Mouse (Mus musculus) lung, postnatal 0 days (tissue): ENCODE results near the gene Smim23. TPM values are rescaled to one million over a fixed set of nuclear protein-coding genes. Genes with fewer than 3 reads are reported as not detected.

Source experiments
- ATAC-seq: fragments of 200-750 bp; cut with Nextera tagmentation; 2 replicates; pipeline ENCODE4 v1.8.0; 2017; ENCODE audit warnings: moderate library complexity
- DNase-seq: peaks from one replicate; pipeline ENCODE4 v3.0.0-alpha.2; 2016; ENCODE audit warnings: low spot score
- H3K27ac ChIP-seq: fragments of 300-500 bp; sonication (generic); 2 replicates; pipeline ENCODE4 v1.5.1; 2014; ENCODE audit warnings: antibody characterized with exemption, mild to moderate bottlenecking, low read length, mixed read lengths
- H3K27me3 ChIP-seq: fragments of 300-500 bp; sonication (generic); replicated peaks from 2 replicates; pipeline ENCODE4 v1.6.1; 2014; ENCODE audit warnings: low read length, mixed read lengths; ENCODE audit not compliant: insufficient read depth
- H3K36me3 ChIP-seq: fragments of 300-500 bp; sonication (generic); 2 replicates; pipeline ENCODE4 v1.6.1; 2014; ENCODE audit warnings: low read length, mixed read lengths; ENCODE audit not compliant: insufficient read depth
- H3K4me1 ChIP-seq: fragments of 300-500 bp; sonication (generic); 2 replicates; pipeline ENCODE4 v1.6.1; 2014; ENCODE audit warnings: antibody characterized with exemption, low read depth, low read length, mixed read lengths; ENCODE audit not compliant: insufficient read depth
- H3K4me2 ChIP-seq: fragments of 300-500 bp; sonication (generic); replicated peaks from 2 replicates; pipeline ENCODE4 v1.6.1; 2014; ENCODE audit warnings: low read depth, mild to moderate bottlenecking, low read length, moderate library complexity, mixed read lengths
- H3K4me3 ChIP-seq: fragments of 300-500 bp; sonication (generic); 2 replicates; pipeline ENCODE4 v1.5.1; 2014; ENCODE audit warnings: low read depth, low read length
- H3K9ac ChIP-seq: fragments of 300-500 bp; sonication (generic); replicated peaks from 2 replicates; pipeline ENCODE4 v1.6.1; 2014; ENCODE audit warnings: low read depth, mild to moderate bottlenecking
- H3K9me3 ChIP-seq: fragments of 300-500 bp; sonication (generic); 2 replicates; pipeline ENCODE4 v1.6.1; 2016; ENCODE audit warnings: low read length, mixed read lengths
- CTCF ChIP-seq: IDR thresholded peaks from 2 replicates; pipeline ENCODE4 v1.5.1; 2016; ENCODE audit warnings: antibody characterized with exemption, mild to moderate bottlenecking
- EP300 ChIP-seq: IDR thresholded peaks from 2 replicates; pipeline ENCODE4 v1.6.1; 2016; ENCODE audit warnings: antibody characterized with exemption, mild to moderate bottlenecking, control low read depth
- WGBS: fragments of 180-500 bp; shearing (Covaris S2); extraction: QIAGEN DNeasy Blood & Tissue Kit; methylation state at CpG from one replicate; pipeline ENCODE4 v1.1.7; 2014; 5-methylcytosine and 5-hydroxymethylcytosine counted together
- polyA plus RNA-seq: library from polyadenylated mRNA; unstranded; fragments of >200 nt; fragmentation: Nextera tagmentation; extraction: Ambion mirVana; gene quantifications from 2 replicates; pipeline ENCODE4 v1.2.1, GENCODE M21; 2015

The Smim23 gene
- polyA plus RNA-seq, 1 experiment from 2014 or later = not detected

DNA sequence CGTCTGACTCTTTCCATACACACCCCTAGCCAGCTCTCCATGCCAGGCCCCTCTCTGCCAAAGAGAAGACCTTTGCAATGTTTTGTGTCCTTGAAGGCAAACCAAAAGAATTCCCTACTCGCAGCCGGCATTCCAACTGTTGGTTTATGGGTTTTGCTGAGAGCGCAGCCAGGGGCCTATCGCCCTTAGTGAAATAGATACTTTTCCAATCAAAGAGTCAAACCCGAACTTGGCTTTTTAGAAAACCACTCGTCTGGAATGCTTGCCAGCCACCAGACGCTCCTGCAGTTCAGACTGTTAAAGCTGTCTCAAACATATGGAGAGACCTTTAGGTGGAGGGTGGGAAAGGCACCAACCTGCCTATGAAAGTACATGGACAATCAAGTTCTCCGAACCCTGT lies 15.9 kb upstream of the Smim23 start:
- Histone ChIP-seq H3K9me3 (no peaks in the 10 kb centered on the region), H3K4me3 (no peak overlapping the region), H3K36me3 (no peaks in the 10 kb centered on the region), H3K27ac (no peak overlapping the region), H3K4me1 (no peaks in the 10 kb centered on the region), H3K9ac (no peak overlapping the region), H3K4me2 (no peak overlapping the region), H3K27me3 (no peaks in the 10 kb centered on the region)
- 75% methylated on average over 9 of the region's 9 CpGs for WGBS
- ATAC-seq = no peak
- TF ChIP-seq EP300 (no peak), CTCF (no peak)
- no peak for DNase-seq

DNA sequence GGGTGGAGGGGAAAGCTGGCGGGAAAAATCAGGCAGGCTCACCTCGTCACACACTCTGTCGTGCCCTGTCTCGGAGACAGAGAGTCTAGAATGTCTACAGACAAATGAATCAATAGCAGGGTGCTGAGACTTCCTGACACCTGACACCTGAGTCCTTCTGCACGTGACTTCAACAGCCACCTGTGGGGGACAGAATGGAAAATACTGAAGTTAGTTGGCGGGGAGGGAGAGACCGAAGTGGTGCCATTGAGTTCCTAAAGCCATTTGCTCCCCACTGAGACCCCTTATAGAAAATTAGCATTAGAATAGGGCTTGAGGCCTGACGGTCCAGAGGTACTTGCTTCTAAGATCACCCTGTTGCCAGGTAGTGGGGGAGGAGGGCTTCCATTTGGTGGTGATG lies 10.6 kb upstream of the Smim23 start:
- TF ChIP-seq EP300 (no peak), CTCF (no peak)
- no peak overlapping the region for H3K4me2 ChIP-seq
- no peak overlapping the region for H3K27ac ChIP-seq
- 25% methylated on average over 8 of the region's 8 CpGs for WGBS
- H3K9ac ChIP-seq = no peak overlapping the region
- no peaks in the 10 kb centered on the region for H3K36me3 ChIP-seq
- H3K4me3 ChIP-seq = no peak overlapping the region
- H3K27me3 ChIP-seq = no peaks in the 10 kb centered on the region
- DNase-seq (no peak), ATAC-seq (no peak)
- H3K9me3 ChIP-seq = no peaks in the 10 kb centered on the region
- H3K4me1 ChIP-seq = no peaks in the 10 kb centered on the region

DNA sequence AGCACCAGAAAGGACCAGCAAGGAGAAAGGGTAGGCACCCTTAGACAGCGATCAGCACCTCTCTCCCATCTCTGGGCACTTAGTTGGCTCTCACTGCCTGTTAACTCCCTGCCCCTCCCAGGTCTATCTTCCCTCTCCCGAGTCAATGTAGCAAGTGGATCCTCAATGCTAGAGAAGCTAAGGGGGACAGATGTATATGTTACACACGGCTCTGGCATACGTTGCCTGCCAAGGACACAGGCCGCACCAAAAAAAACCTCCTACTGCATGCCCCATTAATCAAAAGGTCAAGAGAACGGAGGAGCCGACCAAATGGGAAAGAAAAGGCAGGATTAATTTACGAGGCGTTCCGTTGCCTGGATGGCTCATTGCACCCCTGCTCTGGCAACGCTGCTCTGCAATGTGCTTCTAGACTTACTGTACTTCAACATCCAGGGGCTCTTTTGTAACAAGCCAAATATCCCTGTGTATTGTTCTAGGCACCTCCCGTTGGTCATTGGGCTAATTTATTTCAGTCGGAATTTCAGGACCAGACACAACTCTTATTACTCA lies 10.0 kb upstream of the Smim23 start:
- 32% methylated on average over 13 of the region's 13 CpGs for WGBS
- no peaks in the 10 kb centered on the region for H3K27me3 ChIP-seq
- TF ChIP-seq EP300 (no peak), CTCF (no peak)
- H3K36me3 ChIP-seq = no peaks in the 10 kb centered on the region
- ATAC-seq = no peak
- no peaks in the 10 kb centered on the region for H3K9me3 ChIP-seq
- no peaks in the 10 kb centered on the region for H3K4me1 ChIP-seq
- no peak overlapping the region for H3K4me3 ChIP-seq
- no peak overlapping the region for H3K9ac ChIP-seq
- no peak overlapping the region for H3K4me2 ChIP-seq
- DNase-seq = no peak
- H3K27ac ChIP-seq = no peak overlapping the region

DNA sequence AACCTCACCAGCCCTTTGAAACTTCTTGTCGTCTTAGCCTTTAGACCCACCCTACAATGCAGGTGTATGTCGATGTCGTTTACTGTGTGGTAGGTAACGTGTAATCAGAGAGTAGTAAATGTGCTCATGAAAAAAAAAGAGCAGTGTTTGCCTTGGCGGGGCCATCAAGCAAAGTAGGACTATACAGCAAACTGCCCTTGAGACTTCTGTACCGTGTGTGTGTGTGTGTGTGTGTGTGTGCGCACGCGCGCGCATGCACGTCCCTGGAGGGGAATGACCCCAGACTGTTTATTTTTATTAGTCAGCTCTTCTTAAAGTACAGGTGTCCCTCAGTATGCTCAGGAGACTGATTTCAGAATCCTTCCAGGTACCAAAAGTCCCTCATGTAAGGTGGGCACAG lies 6.8 kb downstream of the Smim23 start:
- H3K4me2 ChIP-seq = no peak overlapping the region
- H3K9ac ChIP-seq = no peak overlapping the region
- ATAC-seq (no peak), DNase-seq (no peak)
- H3K4me1 ChIP-seq = no peaks in the 10 kb centered on the region
- H3K27ac ChIP-seq = no peak overlapping the region
- no peaks in the 10 kb centered on the region for H3K36me3 ChIP-seq
- no peak for TF ChIP-seq EP300
- TF ChIP-seq CTCF = no peak
- whole genome bisulfite sequencing = 68% methylated on average over 12 of the region's 12 CpGs
- H3K4me3 ChIP-seq = no peak overlapping the region
- H3K27me3 ChIP-seq = no peaks in the 10 kb centered on the region
- no peaks in the 10 kb centered on the region for H3K9me3 ChIP-seq

DNA sequence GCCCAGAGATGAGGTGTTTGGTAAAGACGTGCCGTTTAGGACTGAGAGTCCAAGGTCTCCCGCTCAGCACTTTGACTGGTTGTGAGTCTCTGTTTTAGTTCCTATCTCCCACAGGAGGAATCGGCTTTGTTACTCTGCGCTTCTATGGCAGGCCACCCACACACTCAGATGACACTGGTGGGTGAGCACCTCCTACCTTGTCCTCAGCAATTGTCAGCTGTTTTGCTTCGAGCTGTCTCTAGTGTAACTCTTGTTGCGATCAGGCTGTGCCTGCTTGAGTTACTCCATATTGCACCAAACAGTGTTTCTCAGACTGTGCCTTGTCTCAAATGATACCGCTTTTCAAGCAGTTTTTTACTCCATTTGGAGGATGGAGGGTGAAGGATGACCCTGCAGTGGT lies 10.1 kb downstream of the Smim23 start:
- ATAC-seq = no peak
- 83% methylated on average over 8 of the region's 8 CpGs for WGBS
- TF ChIP-seq CTCF = no peak
- TF ChIP-seq EP300 = no peak

DNA sequence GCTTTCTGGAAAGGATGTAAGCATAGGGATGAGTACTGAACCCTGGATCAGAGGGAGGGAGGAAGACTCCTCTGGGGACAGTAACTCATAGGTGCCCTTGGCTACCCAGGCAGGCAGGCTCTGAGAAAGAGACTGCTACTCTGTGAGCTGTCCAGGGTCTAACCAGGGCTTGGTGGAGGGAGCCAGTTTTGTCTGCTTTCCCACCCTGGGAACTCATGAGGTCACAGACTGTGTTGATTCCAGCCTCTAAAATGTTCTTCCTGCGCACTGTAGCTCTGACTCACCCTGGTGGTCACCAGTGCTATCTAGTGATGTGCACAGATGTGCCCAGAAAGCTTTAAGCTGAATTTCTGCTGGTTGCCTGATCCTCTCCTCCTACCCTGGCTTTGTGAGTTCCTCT lies 15.3 kb downstream of the Smim23 start:
- no peak for ATAC-seq
- no peak overlapping the region for H3K4me3 ChIP-seq
- H3K36me3 ChIP-seq = no peaks in the 10 kb centered on the region
- H3K9ac ChIP-seq = no peak overlapping the region
- WGBS = 65% methylated on average over 1 of the region's 1 CpGs
- H3K4me1 ChIP-seq = no peaks in the 10 kb centered on the region
- TF ChIP-seq EP300 = no peak
- TF ChIP-seq CTCF = no peak
- H3K27ac ChIP-seq = no peak overlapping the region
- no peaks in the 10 kb centered on the region for H3K9me3 ChIP-seq
- DNase-seq = no peak
- H3K4me2 ChIP-seq = no peak overlapping the region
- no peaks in the 10 kb centered on the region for H3K27me3 ChIP-seq

More for the DNA sequence above, 10.1 kb downstream of the Smim23 start:
- Histone ChIP-seq H3K9me3 (no peaks in the 10 kb centered on the region), H3K27ac (no peak overlapping the region), H3K4me1 (no peaks in the 10 kb centered on the region), H3K27me3 (no peaks in the 10 kb centered on the region), H3K4me3 (no peak overlapping the region), H3K4me2 (no peak overlapping the region), H3K9ac (no peak overlapping the region), H3K36me3 (no peaks in the 10 kb centered on the region)
- no peak for DNase-seq

DNA sequence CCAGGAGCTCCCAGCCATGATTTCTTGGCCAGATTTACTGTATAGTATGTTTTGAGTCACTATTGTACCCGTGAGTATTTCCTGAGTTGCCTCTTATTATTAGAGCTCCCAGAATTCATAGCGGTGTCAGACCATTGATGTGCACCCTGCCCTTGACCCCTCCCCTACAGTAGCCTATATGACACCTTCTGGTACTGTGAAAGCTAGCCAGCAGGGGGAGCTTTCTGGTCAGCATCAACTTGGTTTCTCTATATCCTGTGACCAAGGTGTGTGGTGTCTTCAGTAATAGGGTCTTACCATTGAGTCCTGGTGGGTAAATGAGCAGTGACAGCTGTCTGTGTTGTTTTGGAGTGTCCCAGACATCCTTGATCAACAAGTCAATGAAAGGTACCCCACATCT lies 18.4 kb downstream of the Smim23 start:
- Histone ChIP-seq H3K4me3 (no peak overlapping the region), H3K9me3 (no peaks in the 10 kb centered on the region), H3K4me1 (no peaks in the 10 kb centered on the region), H3K36me3 (no peaks in the 10 kb centered on the region), H3K9ac (no peak overlapping the region), H3K4me2 (no peak overlapping the region), H3K27me3 (no peaks in the 10 kb centered on the region), H3K27ac (no peak overlapping the region)
- no peak for TF ChIP-seq EP300
- peak; percentile 75 for TF ChIP-seq CTCF
- ATAC-seq (peak; percentile 64), DNase-seq (peak; percentile 58)
- WGBS = 6% methylated on average over 2 of the region's 2 CpGs
